Mouse (Mus musculus) intestine, embryonic 14.5 days (tissue): ENCODE data around the gene Tlx1. TPM values are rescaled to one million over a fixed set of nuclear protein-coding genes. Genes with fewer than 3 reads are reported as not detected.

Source experiments
- ATAC-seq: fragments of 200-750 bp; cut with Nextera tagmentation; replicated peaks from 2 replicates; pipeline ENCODE4 v1.8.0; 2017; ENCODE audit warnings: low read depth, moderate number of reproducible peaks, moderate TSS enrichment, moderate library complexity; ENCODE audit not compliant: low FRiP score, low TSS enrichment
- DNase-seq: peaks from one replicate; pipeline ENCODE4 v3.0.0-alpha.2; 2018; ENCODE audit warnings: low spot score
- H3K27ac ChIP-seq: fragments of 300-500 bp; sonication (generic); 2 replicates; pipeline ENCODE4 v1.5.1; 2014; ENCODE audit warnings: low read depth, mild to moderate bottlenecking, control low read depth
- H3K27me3 ChIP-seq: fragments of 300-500 bp; sonication (generic); replicated peaks from 2 replicates; pipeline ENCODE4 v1.6.1; 2014; ENCODE audit warnings: low read length, control low read depth; ENCODE audit not compliant: control insufficient read depth, insufficient read depth
- H3K36me3 ChIP-seq: fragments of 300-500 bp; sonication (generic); 2 replicates; pipeline ENCODE4 v1.6.1; 2014; ENCODE audit warnings: low read length, control low read depth; ENCODE audit not compliant: control insufficient read depth, insufficient read depth
- H3K4me1 ChIP-seq: fragments of 300-500 bp; sonication (generic); replicated peaks from 2 replicates; pipeline ENCODE4 v1.6.1; 2014; ENCODE audit warnings: low read length, control low read depth, mixed read lengths; ENCODE audit not compliant: control insufficient read depth, insufficient read depth
- H3K4me2 ChIP-seq: fragments of 300-500 bp; sonication (generic); 2 replicates; pipeline ENCODE4 v1.6.1; 2014; ENCODE audit warnings: low read length
- H3K4me3 ChIP-seq: fragments of 300-500 bp; sonication (generic); 2 replicates; pipeline ENCODE4 v1.5.1; 2014; ENCODE audit warnings: low read depth, low read length, control low read depth, mixed read lengths
- H3K9ac ChIP-seq: fragments of 300-500 bp; sonication (generic); 2 replicates; pipeline ENCODE4 v1.6.1; 2014; ENCODE audit warnings: mild to moderate bottlenecking, low read length
- H3K9me3 ChIP-seq: fragments of 300-500 bp; sonication (generic); 2 replicates; pipeline ENCODE4 v1.6.1; 2016; ENCODE audit warnings: low read length, control low read depth; ENCODE audit not compliant: control insufficient read depth
- WGBS: fragments of 180-500 bp; shearing (Covaris S2); extraction: QIAGEN DNeasy Blood & Tissue Kit; methylation state at CpG from one replicate; pipeline ENCODE4 v1.1.7; 2014; 5-methylcytosine and 5-hydroxymethylcytosine counted together
- polyA plus RNA-seq: library from polyadenylated mRNA; unstranded; fragments of >200 nt; fragmentation: Nextera tagmentation; extraction: Ambion mirVana; gene quantifications from 2 replicates; pipeline ENCODE4 v1.2.1, GENCODE M21; 2014

Gene Tlx1
- polyA plus RNA-seq, 1 experiment from 2014 or later: 0.16 TPM

DNA sequence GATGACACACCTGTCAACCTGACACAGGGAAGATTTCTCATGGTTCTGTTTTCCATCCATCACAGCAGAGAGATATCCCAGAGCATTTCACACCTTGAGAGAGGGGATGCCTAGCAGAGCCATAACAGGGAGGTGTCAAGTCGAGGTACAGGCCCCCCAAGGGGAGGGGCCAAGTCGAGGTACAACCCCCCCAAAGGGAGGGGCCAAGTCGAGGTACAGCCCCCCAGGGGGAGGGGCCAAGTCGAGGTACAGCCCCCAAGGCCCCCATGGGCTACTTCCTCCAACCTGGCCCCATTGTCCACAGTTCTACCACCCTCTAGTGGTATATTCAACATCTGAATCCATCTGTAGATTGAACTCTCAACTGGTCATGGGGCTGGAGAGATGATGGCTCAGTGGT lies 44.2 kb downstream of the Tlx1 start:
- Histone ChIP-seq H3K9ac (no peak overlapping the region), H3K4me1 (no peaks in the 10 kb centered on the region), H3K27ac (no peak overlapping the region), H3K4me3 (no peak overlapping the region), H3K4me2 (no peak overlapping the region), H3K9me3 (0 out of 2 replicates have a peak, but pooled peaks cover 7% of the 10 kb centered on the region), H3K36me3 (no peaks in the 10 kb centered on the region), H3K27me3 (no peaks in the 10 kb centered on the region)
- ATAC-seq: no peak
- WGBS: 33% methylated on average over 4 of the region's 4 CpGs
- no peak for DNase-seq

DNA sequence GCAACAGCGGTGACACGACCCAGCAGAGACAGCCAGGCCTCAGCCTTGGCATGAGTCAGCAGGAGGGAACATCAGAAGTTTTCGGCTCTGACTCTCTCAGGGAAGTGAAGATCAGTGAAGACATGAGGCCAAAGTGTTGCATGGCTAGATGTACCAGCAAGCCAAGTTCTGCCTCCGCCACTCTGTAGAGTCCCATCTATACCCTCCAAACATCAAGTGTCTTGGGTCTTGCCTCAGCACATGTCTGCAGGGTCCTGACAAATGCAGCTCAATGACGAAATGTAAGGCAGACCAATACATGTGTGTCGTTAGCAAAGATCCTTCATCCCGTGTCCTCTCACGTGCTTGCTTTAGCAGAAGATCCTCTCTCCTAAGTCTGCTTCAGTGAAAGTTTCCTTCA lies 46.5 kb downstream of the Tlx1 start:
- H3K4me3 ChIP-seq: no peak overlapping the region
- H3K4me1 ChIP-seq: no peaks in the 10 kb centered on the region
- no peak overlapping the region for H3K27ac ChIP-seq
- no peak overlapping the region for H3K9ac ChIP-seq
- H3K27me3 ChIP-seq: no peaks in the 10 kb centered on the region
- DNase-seq: no peak
- H3K9me3 ChIP-seq: 0 out of 2 replicates have a peak, but pooled peaks cover 7% of the 10 kb centered on the region
- H3K36me3 ChIP-seq: no peaks in the 10 kb centered on the region
- no peak for ATAC-seq
- H3K4me2 ChIP-seq: no peak overlapping the region
- WGBS: 89% methylated on average over 8 of the region's 8 CpGs

DNA sequence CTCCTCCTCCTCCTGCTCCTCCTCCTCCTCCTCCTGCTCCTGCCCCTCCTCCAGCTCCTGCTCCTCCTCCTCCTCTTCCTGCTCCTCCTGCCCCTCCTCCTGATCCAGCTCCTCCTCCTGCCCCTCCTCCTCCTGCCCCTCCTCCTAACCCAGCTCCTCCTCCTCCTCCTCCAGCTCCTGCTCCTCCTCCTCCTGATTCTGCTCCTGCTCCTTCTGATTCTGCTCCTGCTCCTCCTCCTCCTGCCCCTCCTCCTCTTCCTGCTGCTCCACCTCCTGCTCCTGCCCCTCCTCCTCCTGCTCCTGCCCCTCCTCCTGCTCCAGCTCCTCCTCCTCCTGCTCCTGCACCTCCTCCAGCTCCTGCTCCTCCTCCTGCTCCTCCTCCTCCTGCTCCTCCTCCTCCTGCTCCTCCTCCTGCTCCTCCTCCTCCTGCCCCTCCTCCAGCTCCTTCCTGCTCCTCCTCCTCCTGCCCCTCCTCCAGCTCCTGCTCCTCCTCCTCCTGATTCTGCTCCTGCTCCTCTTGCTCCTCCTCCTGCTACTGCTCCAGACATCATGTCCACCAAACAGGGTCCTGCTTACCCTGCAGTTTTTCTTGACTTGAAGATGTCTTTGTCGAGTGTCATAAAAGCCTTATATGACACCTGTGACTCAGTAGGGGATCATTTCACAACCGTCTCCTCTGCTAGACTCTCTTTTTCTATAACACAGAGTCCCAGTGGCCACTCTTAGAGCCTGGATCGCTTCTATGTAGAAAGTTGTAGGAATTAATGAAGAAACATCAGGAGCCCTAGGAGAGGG lies 55.0 kb downstream of the Tlx1 start:
- Histone ChIP-seq H3K4me2 (no peak overlapping the region), H3K36me3 (no peaks in the 10 kb centered on the region), H3K9ac (no peak overlapping the region), H3K27me3 (0 out of 2 replicates have a peak, but pooled peaks cover 11% of the 10 kb centered on the region), H3K4me1 (0 out of 2 replicates have a peak, but pooled peaks cover 5% of the 10 kb centered on the region), H3K9me3 (no peaks in the 10 kb centered on the region), H3K4me3 (no peak overlapping the region), H3K27ac (no peak overlapping the region)
- DNase-seq (no peak), ATAC-seq (no peak)
- 72% methylated on average over 3 of the region's 3 CpGs for WGBS

Other genes with a start within 250 kb of the Tlx1 start
- 54.1 and 60.8 TPM in 2 replicates for gene Slf2, start 219.5 kb upstream of the Tlx1 start, polyA plus RNA-seq
- gene Sema4g, start 161.6 kb upstream of the Tlx1 start, polyA plus RNA-seq: 14.5 and 16.3 TPM in 2 replicates
- gene Twnk, start 145.0 kb upstream of the Tlx1 start, polyA plus RNA-seq: 16.7 and 18.4 TPM in 2 replicates
- 65.4 and 70.3 TPM in 2 replicates for gene Mrpl43, start 144.2 kb upstream of the Tlx1 start, polyA plus RNA-seq
- 50.6 and 52.1 TPM in 2 replicates for gene Lzts2, start 136.3 kb upstream of the Tlx1 start, polyA plus RNA-seq
- gene Pdzd7, start 105.0 kb upstream of the Tlx1 start, polyA plus RNA-seq: 0.42 and 0.55 TPM in 2 replicates
- gene Sfxn3, start 103.2 kb upstream of the Tlx1 start, polyA plus RNA-seq: 23.4 and 24.5 TPM in 2 replicates
- gene Kazald1, start 75.4 kb upstream of the Tlx1 start, polyA plus RNA-seq: 0.69 and 1.8 TPM in 2 replicates
- gene Lbx1, start 85.1 kb downstream of the Tlx1 start, polyA plus RNA-seq: not detected in 2 replicates
- gene Btrc, start 213.1 kb downstream of the Tlx1 start, polyA plus RNA-seq: 38.0 and 48.0 TPM in 2 replicates